Mouse (Mus musculus) erythroblast, embryonic 14.5 days (primary cell): ENCODE measurements around the gene Mfn2.

Experiments used
- GATA1 ChIP-seq: IDR thresholded peaks from 2 replicates; pipeline ENCODE4 v1.6.1; 2012; ENCODE audit warnings: low read length, inconsistent platforms, mixed read lengths
- TAL1 ChIP-seq: IDR thresholded peaks from 3 replicates; pipeline ENCODE4 v1.6.1; 2012; ENCODE audit warnings: low read length, inconsistent platforms, mixed read lengths

DNA sequence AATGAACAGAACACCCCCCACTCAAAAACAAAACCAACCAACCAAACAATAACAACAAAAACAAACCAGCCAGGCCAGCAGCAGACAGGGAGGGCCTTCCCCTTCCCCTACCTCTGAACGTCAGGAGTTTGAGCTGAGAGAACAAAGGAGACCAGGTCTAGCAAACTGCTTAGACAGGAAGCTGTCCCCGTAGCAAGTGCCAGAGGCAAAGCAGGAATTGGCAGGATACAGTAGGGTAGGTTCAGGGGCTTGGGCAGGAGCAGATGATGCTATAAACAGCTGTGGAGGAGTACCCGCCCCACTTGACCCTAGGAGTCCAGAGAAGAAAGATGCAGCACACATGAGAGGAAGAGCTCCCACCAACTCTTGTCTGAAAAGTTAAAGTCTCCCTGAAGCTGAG is 29.6 kb upstream of the Mfn2 start:
- TF ChIP-seq GATA1 (no peak), TAL1 (no peak)
